Mouse (Mus musculus): ENCODE measurements around the gene Cacna1e.

- TF ChIP-seq EP300 (IDR thresholded peaks at IDR 0.05; ENCODE audit: low read depth) (no peak), CTCF (IDR thresholded peaks at IDR 0.05; ENCODE audit: low read depth) (no peak)
Measured at GRCm38 (mm10) chr1:154820422-154820821, 63.9 kb downstream of the Cacna1e start.
